Comparison of ENCODE assay signal across 15 mouse cellular contexts in genomic region chr8:3593470-3593869, GRCm38 (mm10). TPM values are rescaled to one million over a fixed set of nuclear protein-coding genes. Genes with fewer than 3 reads are reported as not detected.
DNase-seq lines count a peak whose midpoint lies in the region; ATAC-seq and TF ChIP-seq lines count a peak whose summit lies in the region.
"Had no signal": no experiment of that assay in that cellular context is flagged by ENCODE, and none has a peak within 500 bp of the region (broad histone marks: within the 10 kb centered on the region; RNA-seq: fewer than 3 reads in every experiment).

No protein-coding gene starts in this region.

- peak; percentile 18; the same call in 1 of the 2 replicates for ATAC-seq in cerebellum, adult (ENCODE audit: insufficient number of reproducible peaks, low FRiP score, low TSS enrichment)
- no peak for ATAC-seq in lung, postnatal 0 days
- ATAC-seq: hindbrain, postnatal 0 days; midbrain, embryonic 16.5 days had no signal

- TF ChIP-seq EP300 in lung, postnatal 0 days (IDR thresholded peaks at IDR 0.05), result no peak

- DNase-seq in cerebellum, adult 11 months, result no peak
- DNase-seq in lung, postnatal 0 days (ENCODE audit: low spot score), result no peak
- no peak for DNase-seq in lung, postnatal 4 days
- DNase-seq in cerebellum, postnatal 36 days, result peak; percentile 35 to 43
- DNase-seq in gastrocnemius, postnatal 36 days, result no peak
- DNase-seq in B cell, adult 2 months, result no peak
- DNase-seq: thymus, postnatal 14 days had no signal

- no peaks in the 10 kb centered on the region for H3K36me3 ChIP-seq in lung, postnatal 0 days (ENCODE audit: insufficient read depth, low read length)
- peaks cover 9% of the 10 kb centered on the region for H3K36me3 ChIP-seq in small intestine, adult 2 months (ENCODE audit: control insufficient read depth, insufficient read depth, low read length)
- H3K36me3 ChIP-seq: heart, embryonic 13.5 days had no signal

- no peak for TF ChIP-seq POLR2A in small intestine, adult 2 months (IDR thresholded peaks at IDR 0.05; ENCODE audit: low read depth, low read length)

- no peak overlapping the region for H3K4me3 ChIP-seq in lung, postnatal 0 days (ENCODE audit: low read depth, low read length)
- no peak overlapping the region for H3K4me3 ChIP-seq in small intestine, adult 2 months (ENCODE audit: low read depth, low read length)
- H3K4me3 ChIP-seq: heart, embryonic 13.5 days had no signal

- H3K4me1 ChIP-seq in lung, postnatal 0 days (ENCODE audit: insufficient read depth, low read depth, low read length), result no peaks in the 10 kb centered on the region
- peaks cover 16% of the 10 kb centered on the region; the same call in 1 of the 2 replicates for H3K4me1 ChIP-seq in small intestine, adult 2 months (ENCODE audit: control insufficient read depth, insufficient read depth, insufficient read length, low read length)
- H3K4me1 ChIP-seq: heart, embryonic 13.5 days had no signal

- no peaks in the 10 kb centered on the region for H3K27me3 ChIP-seq in lung, postnatal 0 days (replicated peaks; ENCODE audit: insufficient read depth, low read length)
- H3K27me3 ChIP-seq in small intestine, adult 2 months (ENCODE audit: control insufficient read depth, insufficient read depth, low read length), result no peaks in the 10 kb centered on the region
- H3K27me3 ChIP-seq: heart, embryonic 13.5 days had no signal

- no peaks in the 10 kb centered on the region for H3K9me3 ChIP-seq in lung, postnatal 0 days (ENCODE audit: low read length)
- H3K9me3 ChIP-seq: heart, embryonic 13.5 days had no signal

- TF ChIP-seq CTCF in lung, postnatal 0 days (IDR thresholded peaks at IDR 0.05), result no peak
- peak; percentile 9; the same call in 1 of the 2 replicates for TF ChIP-seq CTCF in small intestine, adult 2 months (IDR thresholded peaks at IDR 0.05; ENCODE audit: extremely low read depth, insufficient read length, insufficient replicate concordance, low read depth, low read length)

- H3K4me2 ChIP-seq in lung, postnatal 0 days (replicated peaks; ENCODE audit: low read depth, low read length), result no peak overlapping the region
- H3K4me2 ChIP-seq: heart, embryonic 13.5 days had no signal

- 58% methylated on average over 3 of the region's 3 CpGs for WGBS in lung, postnatal 0 days
- 38% methylated on average over 3 of the region's 3 CpGs for WGBS in small intestine, adult 2 months

- 0 out of 2 replicates have a peak overlapping the region, but pooled peaks have one; percentile 21 for H3K27ac ChIP-seq in lung, postnatal 0 days (ENCODE audit: low read length)
- peak overlapping the region; percentile 21; the same call in 1 of the 2 replicates for H3K27ac ChIP-seq in small intestine, adult 2 months (ENCODE audit: insufficient read depth, low read depth, low read length)
- H3K27ac ChIP-seq: heart, embryonic 13.5 days; hindbrain, postnatal 0 days; liver, embryonic 14.5 days had no signal

- no peak overlapping the region for H3K9ac ChIP-seq in lung, postnatal 0 days (replicated peaks; ENCODE audit: low read depth)
- H3K9ac ChIP-seq: heart, embryonic 13.5 days; liver, embryonic 14.5 days had no signal

- intact Hi-C loops in gastrocnemius, postnatal 36 days (cut with DNase I), result no loop called here

RNA-seq across cellular contexts. Expression of gene Camsap3, which starts 6.4 kb away (rescaled TPM):
- polyA plus RNA-seq in lung, postnatal 0 days (2015; fragmentation: Nextera tagmentation; extraction: Ambion mirVana), result 5.7 and 6.5 TPM in 2 replicates
- 58.8 and 136 TPM in 2 replicates for polyA plus RNA-seq in small intestine, adult 2 months (2012; rRNA removed)
- under 1 TPM; 0.36 to 0.54 TPM for total RNA-seq in gastrocnemius, postnatal 36 days (2021)

RNA-seq across cellular contexts. Expression of gene C330021F23Rik, which starts 25.7 kb away (rescaled TPM):
- polyA plus RNA-seq in lung, postnatal 0 days (2015; fragmentation: Nextera tagmentation; extraction: Ambion mirVana), result 0.25 and 0.36 TPM in 2 replicates
- polyA plus RNA-seq in small intestine, adult 2 months (2012; rRNA removed), result 0.51 and 3.4 TPM in 2 replicates
- not detected for total RNA-seq in gastrocnemius, postnatal 36 days (2021)
- polyA plus RNA-seq: C2C12; spleen, adult 2 months had no signal

RNA-seq across cellular contexts. Expression of gene Xab2, which starts 27.6 kb away (rescaled TPM):
- polyA plus RNA-seq in lung, postnatal 0 days (2015; fragmentation: Nextera tagmentation; extraction: Ambion mirVana), result 34.2 and 37.3 TPM in 2 replicates
- 18.1 and 44.3 TPM in 2 replicates for polyA plus RNA-seq in small intestine, adult 2 months (2012; rRNA removed)
- total RNA-seq in gastrocnemius, postnatal 36 days (2021), result 10 to 100 TPM in 1 of 2 experiments, 1 to 10 TPM in 1; 10.0 to 10.8 TPM

RNA-seq across cellular contexts. Expression of gene Pet100, which starts 27.9 kb away (rescaled TPM):
- polyA plus RNA-seq in lung, postnatal 0 days (2015; fragmentation: Nextera tagmentation; extraction: Ambion mirVana), result 117 and 119 TPM in 2 replicates
- 1.8 and 2.5 TPM in 2 replicates for polyA plus RNA-seq in small intestine, adult 2 months (2012; rRNA removed)
- 10 to 100 TPM; 73.8 to 77.0 TPM for total RNA-seq in gastrocnemius, postnatal 36 days (2021)

RNA-seq across cellular contexts. Expression of gene Pcp2, which starts 31.9 kb away (rescaled TPM):
- polyA plus RNA-seq in lung, postnatal 0 days (2015; fragmentation: Nextera tagmentation; extraction: Ambion mirVana), result 0.08 TPM in 1 of 2 replicates, not detected in the other
- not detected in 2 replicates for polyA plus RNA-seq in small intestine, adult 2 months (2012; rRNA removed)
- total RNA-seq in gastrocnemius, postnatal 36 days (2021), result not detected
- polyA plus RNA-seq: heart, embryonic 13.5 days; spleen, adult 2 months had no signal

Comparison
In these comparisons a context has a peak if more than half of its experiments do, and no peak if none do; other contexts are left out.
1. DNase-seq: peak in cerebellum, postnatal 36 days (2 of 2); none in cerebellum, adult 11 months (single experiment), lung, postnatal 0 days (single experiment), lung, postnatal 4 days (0 of 2), gastrocnemius, postnatal 36 days (0 of 2) and B cell, adult 2 months (0 of 2).